Mouse (Mus musculus) kidney, embryonic 15.5 days (tissue): Measurements from ENCODE around the gene Pgm1. TPM values are rescaled to one million over a fixed set of nuclear protein-coding genes. Genes with fewer than 3 reads are reported as not detected.

ENCODE experiments used
- ATAC-seq: fragments of 200-750 bp; cut with Nextera tagmentation; replicated peaks from 2 replicates; pipeline ENCODE4 v1.8.0; 2017; ENCODE audit warnings: moderate TSS enrichment; ENCODE audit not compliant: low FRiP score
- H3K27ac ChIP-seq: fragments of 300-500 bp; sonication (generic); 2 replicates; pipeline ENCODE4 v1.5.1; 2015; ENCODE audit warnings: mild to moderate bottlenecking, inconsistent platforms
- H3K27me3 ChIP-seq: fragments of 300-500 bp; sonication (generic); 2 replicates; pipeline ENCODE4 v1.6.1; 2015; ENCODE audit warnings: inconsistent platforms
- H3K36me3 ChIP-seq: fragments of 300-500 bp; sonication (generic); 2 replicates; pipeline ENCODE4 v1.6.1; 2015; ENCODE audit warnings: inconsistent platforms
- H3K4me1 ChIP-seq: fragments of 300-500 bp; sonication (generic); 2 replicates; pipeline ENCODE4 v1.6.1; 2015; ENCODE audit warnings: inconsistent platforms
- H3K4me2 ChIP-seq: fragments of 300-500 bp; sonication (generic); 2 replicates; pipeline ENCODE4 v1.6.1; 2015; ENCODE audit warnings: moderate library complexity, mild to moderate bottlenecking, inconsistent platforms
- H3K4me3 ChIP-seq: fragments of 300-500 bp; sonication (generic); replicated peaks from 2 replicates; pipeline ENCODE4 v1.5.1; 2015; ENCODE audit warnings: mild to moderate bottlenecking, inconsistent platforms
- H3K9ac ChIP-seq: fragments of 300-500 bp; sonication (generic); 2 replicates; pipeline ENCODE4 v1.6.1; 2015; ENCODE audit warnings: mild to moderate bottlenecking, inconsistent platforms
- H3K9me3 ChIP-seq: fragments of 300-500 bp; sonication (generic); replicated peaks from 2 replicates; pipeline ENCODE4 v1.6.1; 2016; ENCODE audit warnings: inconsistent platforms
- WGBS: fragments of 180-500 bp; shearing (Covaris S2); methylation state at CpG from one replicate; pipeline ENCODE4 v1.1.7; 2015; ENCODE audit warnings: mixed read lengths; 5-methylcytosine and 5-hydroxymethylcytosine counted together
- polyA plus RNA-seq: library from polyadenylated mRNA; unstranded; fragments of >200 nt; fragmentation: Nextera tagmentation; extraction: Ambion mirVana; gene quantifications from 2 replicates; pipeline ENCODE4 v1.2.1, GENCODE M21; 2015

Pgm1 gene
- polyA plus RNA-seq, 1 experiment from 2014 or later: 72.0 TPM

DNA sequence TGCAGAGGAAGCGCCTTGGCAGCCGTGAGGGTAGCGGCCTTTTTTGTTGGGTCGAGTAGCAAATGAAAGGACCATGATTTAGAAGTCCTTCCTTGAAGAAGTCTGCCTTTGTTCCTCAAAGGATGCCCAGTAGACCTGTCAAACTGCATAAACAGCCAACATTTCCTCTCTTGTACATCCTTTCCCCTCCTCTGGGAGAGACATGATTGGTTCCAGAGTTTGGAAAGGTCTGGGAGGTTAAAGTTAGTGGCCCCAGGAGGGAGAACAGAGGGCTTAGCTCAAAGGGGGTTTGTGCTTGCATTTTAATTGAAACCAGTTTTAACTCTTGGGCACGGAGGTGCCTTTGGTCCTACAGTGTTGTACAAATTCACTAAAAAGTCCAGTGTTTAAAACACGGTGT, 37.3 kb downstream of the Pgm1 start:
- H3K9ac ChIP-seq: no peak overlapping the region
- peaks cover 26% of the 10 kb centered on the region for H3K36me3 ChIP-seq
- H3K27ac ChIP-seq: no peak overlapping the region
- 76% methylated on average over 6 of the region's 6 CpGs for WGBS
- no peak overlapping the region for H3K4me3 ChIP-seq
- no peaks in the 10 kb centered on the region for H3K27me3 ChIP-seq
- peaks cover 18% of the 10 kb centered on the region for H3K4me1 ChIP-seq
- ATAC-seq: no peak
- no peak overlapping the region for H3K4me2 ChIP-seq
- no peaks in the 10 kb centered on the region for H3K9me3 ChIP-seq

DNA sequence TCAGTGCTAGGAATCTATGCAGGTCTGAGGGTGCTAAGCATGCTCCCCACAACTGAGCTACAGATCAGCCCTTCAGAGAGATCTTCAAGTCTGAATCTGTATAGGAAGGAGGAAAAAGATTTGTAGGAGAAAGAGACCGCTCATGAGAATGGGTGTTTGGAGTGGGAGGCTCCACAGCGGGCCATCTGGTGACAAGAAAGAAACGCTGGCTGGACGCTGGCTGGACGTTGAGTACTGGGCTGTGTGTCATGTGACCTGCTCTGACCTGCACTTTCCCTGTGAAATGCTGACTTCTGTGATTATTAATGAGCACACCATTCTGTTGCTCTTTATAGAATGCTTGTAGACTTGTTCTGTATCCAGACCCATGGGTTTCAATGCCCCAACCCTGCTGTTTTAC, 40.1 kb downstream of the Pgm1 start:
- peaks cover 26% of the 10 kb centered on the region for H3K36me3 ChIP-seq
- H3K4me1 ChIP-seq: peaks cover 18% of the 10 kb centered on the region
- ATAC-seq: peak; percentile 59
- H3K27ac ChIP-seq: peak overlapping the region; percentile 77
- no peak overlapping the region for H3K4me3 ChIP-seq
- no peak overlapping the region for H3K9ac ChIP-seq
- H3K9me3 ChIP-seq: no peaks in the 10 kb centered on the region
- 30% methylated on average over 5 of the region's 5 CpGs for WGBS
- 0 out of 2 replicates have a peak overlapping the region, but pooled peaks have one; percentile 3 for H3K4me2 ChIP-seq
- H3K27me3 ChIP-seq: no peaks in the 10 kb centered on the region

GRCm38 (mm10) chr4:99970097-99970496, 40.9 kb downstream of the Pgm1 start:
- Histone ChIP-seq H3K27me3 (no peaks in the 10 kb centered on the region), H3K9me3 (no peaks in the 10 kb centered on the region), H3K4me3 (no peak overlapping the region), H3K9ac (no peak overlapping the region), H3K4me2 (no peak overlapping the region), H3K27ac (peak overlapping the region; percentile 77), H3K36me3 (peaks cover 22% of the 10 kb centered on the region), H3K4me1 (peaks cover 18% of the 10 kb centered on the region)
- WGBS: 50% methylated on average over 4 of the region's 4 CpGs
- no peak for ATAC-seq

DNA sequence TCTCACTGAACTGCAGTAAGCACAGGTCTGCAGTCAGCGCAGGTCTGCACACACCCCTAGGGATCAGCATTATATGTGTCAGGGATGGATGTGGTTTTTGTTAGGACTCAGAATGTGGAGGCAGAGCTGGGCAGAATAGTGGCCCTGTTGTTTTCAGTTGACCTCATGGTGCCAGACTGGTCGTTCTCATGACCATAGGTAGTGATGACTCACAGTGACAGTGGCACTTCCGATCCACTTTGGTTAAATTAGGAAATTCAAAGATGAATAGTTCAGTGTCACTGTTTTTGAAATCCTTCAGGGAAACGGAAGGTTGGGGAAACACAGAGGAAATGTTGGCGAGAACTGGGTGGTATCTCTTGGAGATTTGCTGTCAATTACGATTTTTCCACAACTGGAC, 43.7 kb downstream of the Pgm1 start:
- H3K4me2 ChIP-seq: no peak overlapping the region
- no peak for ATAC-seq
- no peak overlapping the region for H3K9ac ChIP-seq
- no peaks in the 10 kb centered on the region for H3K27me3 ChIP-seq
- no peak overlapping the region for H3K27ac ChIP-seq
- no peak overlapping the region for H3K4me3 ChIP-seq
- 84% methylated on average over 6 of the region's 6 CpGs for WGBS
- peaks cover 15% of the 10 kb centered on the region for H3K36me3 ChIP-seq
- no peaks in the 10 kb centered on the region for H3K9me3 ChIP-seq
- H3K4me1 ChIP-seq: peaks cover 18% of the 10 kb centered on the region

DNA sequence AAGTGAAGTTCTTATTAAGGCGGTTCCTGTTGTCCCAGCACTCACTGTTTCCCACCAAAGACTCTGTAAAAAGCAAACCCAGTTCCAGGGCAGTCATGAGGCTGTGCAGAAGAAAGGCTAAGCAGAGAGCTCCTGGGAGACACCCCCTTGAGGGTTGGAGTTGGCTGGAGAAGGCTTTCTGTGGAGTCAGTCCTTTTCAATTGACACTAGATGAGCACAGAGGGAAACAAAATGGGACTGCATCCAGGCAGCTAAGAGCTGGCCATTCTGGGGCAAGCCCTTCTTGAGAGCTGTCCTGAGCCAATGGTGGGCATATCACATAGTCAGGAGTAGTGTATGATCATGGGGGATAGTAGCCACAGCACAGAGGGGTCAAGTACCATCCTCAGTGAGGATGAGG, 44.7 kb downstream of the Pgm1 start:
- Histone ChIP-seq H3K4me2 (no peak overlapping the region), H3K27me3 (no peaks in the 10 kb centered on the region), H3K9ac (no peak overlapping the region), H3K36me3 (peaks cover 15% of the 10 kb centered on the region), H3K27ac (no peak overlapping the region), H3K9me3 (no peaks in the 10 kb centered on the region), H3K4me3 (no peak overlapping the region), H3K4me1 (peaks cover 18% of the 10 kb centered on the region)
- WGBS: 91% methylated on average over 1 of the region's 1 CpGs
- ATAC-seq: no peak

GRCm38 (mm10) chr4:99974375-99974774, 45.2 kb downstream of the Pgm1 start:
- Histone ChIP-seq H3K4me1 (peaks cover 14% of the 10 kb centered on the region), H3K9me3 (no peaks in the 10 kb centered on the region), H3K27ac (no peak overlapping the region), H3K4me2 (no peak overlapping the region), H3K36me3 (peaks cover 15% of the 10 kb centered on the region), H3K27me3 (no peaks in the 10 kb centered on the region), H3K9ac (no peak overlapping the region), H3K4me3 (no peak overlapping the region)
- no peak for ATAC-seq
- WGBS: 67% methylated on average over 5 of the region's 5 CpGs

- no peak overlapping the region for H3K27ac ChIP-seq
- H3K36me3 ChIP-seq: peaks cover 10% of the 10 kb centered on the region; the same call in 1 of the 2 replicates
- WGBS: 92% methylated on average over 5 of the region's 5 CpGs
- H3K9ac ChIP-seq: no peak overlapping the region
- H3K4me3 ChIP-seq: no peak overlapping the region
- no peaks in the 10 kb centered on the region for H3K4me1 ChIP-seq
- no peaks in the 10 kb centered on the region for H3K9me3 ChIP-seq
- H3K27me3 ChIP-seq: no peaks in the 10 kb centered on the region
- no peak overlapping the region for H3K4me2 ChIP-seq
- ATAC-seq: no peak
These were observed 50.1 kb downstream of the Pgm1 start for GRCm38 (mm10) chr4:99979326-99979725.

DNA sequence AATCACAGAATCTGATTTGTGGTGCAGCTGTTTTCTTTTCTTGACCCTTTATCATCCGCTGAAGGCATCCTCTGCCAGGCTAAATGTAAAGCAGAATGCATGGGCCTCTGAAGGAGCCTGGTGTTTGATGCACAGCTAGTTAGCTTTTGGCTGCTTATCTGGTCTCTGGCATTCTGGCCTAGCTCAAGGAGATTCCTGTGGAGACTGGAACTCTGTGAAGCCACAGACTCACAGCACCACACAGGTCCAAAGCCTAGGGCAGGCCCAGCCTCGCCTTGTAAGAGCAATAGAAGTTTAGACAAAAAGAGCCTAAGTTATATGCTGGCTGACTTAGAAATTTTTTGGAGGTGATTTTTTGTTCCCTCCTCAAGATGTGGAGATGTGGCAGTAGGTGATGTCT, 52.0 kb downstream of the Pgm1 start:
- no peak overlapping the region for H3K4me2 ChIP-seq
- no peak overlapping the region for H3K4me3 ChIP-seq
- 89% methylated on average over 2 of the region's 2 CpGs for WGBS
- H3K4me1 ChIP-seq: peaks cover 10% of the 10 kb centered on the region
- H3K27ac ChIP-seq: no peak overlapping the region
- peaks cover 10% of the 10 kb centered on the region; the same call in 1 of the 2 replicates for H3K36me3 ChIP-seq
- no peak overlapping the region for H3K9ac ChIP-seq
- H3K27me3 ChIP-seq: no peaks in the 10 kb centered on the region
- no peaks in the 10 kb centered on the region for H3K9me3 ChIP-seq
- ATAC-seq: no peak

- H3K27me3 ChIP-seq: no peaks in the 10 kb centered on the region
- WGBS: 72% methylated on average over 13 of the region's 13 CpGs
These were observed 54.6 kb downstream of the Pgm1 start for GRCm38 (mm10) chr4:99983652-99984368.

GRCm38 (mm10) chr4:99984369-99984752, 55.1 kb downstream of the Pgm1 start:
- Histone ChIP-seq H3K27ac (no peak overlapping the region), H3K27me3 (no peaks in the 10 kb centered on the region), H3K36me3 (peaks cover 10% of the 10 kb centered on the region; the same call in 1 of the 2 replicates), H3K4me2 (no peak overlapping the region), H3K9me3 (no peaks in the 10 kb centered on the region), H3K9ac (no peak overlapping the region), H3K4me3 (no peak overlapping the region), H3K4me1 (peaks cover 23% of the 10 kb centered on the region)
- ATAC-seq: no peak
- WGBS: 84% methylated on average over 7 of the region's 7 CpGs

More at GRCm38 (mm10) chr4:99983652-99984368, 54.6 kb downstream of the Pgm1 start:
- Histone ChIP-seq H3K9ac (no peak overlapping the region), H3K4me1 (peaks cover 20% of the 10 kb centered on the region), H3K9me3 (no peaks in the 10 kb centered on the region), H3K4me3 (no peak overlapping the region), H3K36me3 (peaks cover 10% of the 10 kb centered on the region; the same call in 1 of the 2 replicates), H3K4me2 (no peak overlapping the region), H3K27ac (no peak overlapping the region)
- no peak for ATAC-seq

DNA sequence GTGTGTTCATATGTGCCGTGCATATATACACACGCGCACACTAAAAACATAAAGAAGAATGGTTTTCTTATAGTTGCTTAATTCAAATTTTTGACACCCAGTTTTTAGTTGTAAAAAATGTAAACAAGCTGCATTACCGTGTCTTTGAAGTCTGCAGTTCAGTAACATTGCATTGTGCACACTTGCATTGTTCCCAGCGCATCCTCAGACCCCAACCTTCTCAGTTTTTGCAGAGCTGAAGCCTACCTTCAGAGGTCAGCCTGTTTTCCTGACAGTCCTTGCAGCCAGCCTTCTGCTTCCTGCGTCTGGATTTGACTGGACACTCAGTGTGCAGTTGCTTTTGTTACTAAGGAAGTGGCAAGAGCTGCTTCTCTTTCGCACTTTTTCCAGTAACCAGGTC, 55.9 kb downstream of the Pgm1 start:
- no peak overlapping the region for H3K4me3 ChIP-seq
- H3K27ac ChIP-seq: no peak overlapping the region
- peaks cover 23% of the 10 kb centered on the region for H3K4me1 ChIP-seq
- no peaks in the 10 kb centered on the region for H3K27me3 ChIP-seq
- WGBS: 75% methylated on average over 7 of the region's 7 CpGs
- H3K9ac ChIP-seq: no peak overlapping the region
- H3K4me2 ChIP-seq: no peak overlapping the region
- no peaks in the 10 kb centered on the region for H3K9me3 ChIP-seq
- H3K36me3 ChIP-seq: peaks cover 10% of the 10 kb centered on the region; the same call in 1 of the 2 replicates
- ATAC-seq: no peak

- H3K9me3 ChIP-seq: no peaks in the 10 kb centered on the region
- no peak overlapping the region for H3K4me2 ChIP-seq
- WGBS: 42% methylated on average over 12 of the region's 12 CpGs
- H3K36me3 ChIP-seq: peaks cover 10% of the 10 kb centered on the region; the same call in 1 of the 2 replicates
- H3K27ac ChIP-seq: no peak overlapping the region
- no peak for ATAC-seq
- no peak overlapping the region for H3K4me3 ChIP-seq
- peaks cover 23% of the 10 kb centered on the region for H3K4me1 ChIP-seq
- no peaks in the 10 kb centered on the region for H3K27me3 ChIP-seq
- no peak overlapping the region for H3K9ac ChIP-seq
These were observed 56.4 kb downstream of the Pgm1 start for GRCm38 (mm10) chr4:99985631-99986030.
